Mouse (Mus musculus) cerebellum, adult 11-12 months (tissue): ENCODE results near the gene Maml3.
A peak's percentile ranks its signal among the peaks of the same experiment; 100 is the strongest.

Source experiments
- DNase-seq: peaks from one replicate; pipeline ENCODE4 v3.0.0; 2022

Gene Maml3

GRCm38 (mm10) chr3:52088458-52089341, 16.2 kb downstream of the Maml3 start:
- peak; percentile 99 for DNase-seq

DNA sequence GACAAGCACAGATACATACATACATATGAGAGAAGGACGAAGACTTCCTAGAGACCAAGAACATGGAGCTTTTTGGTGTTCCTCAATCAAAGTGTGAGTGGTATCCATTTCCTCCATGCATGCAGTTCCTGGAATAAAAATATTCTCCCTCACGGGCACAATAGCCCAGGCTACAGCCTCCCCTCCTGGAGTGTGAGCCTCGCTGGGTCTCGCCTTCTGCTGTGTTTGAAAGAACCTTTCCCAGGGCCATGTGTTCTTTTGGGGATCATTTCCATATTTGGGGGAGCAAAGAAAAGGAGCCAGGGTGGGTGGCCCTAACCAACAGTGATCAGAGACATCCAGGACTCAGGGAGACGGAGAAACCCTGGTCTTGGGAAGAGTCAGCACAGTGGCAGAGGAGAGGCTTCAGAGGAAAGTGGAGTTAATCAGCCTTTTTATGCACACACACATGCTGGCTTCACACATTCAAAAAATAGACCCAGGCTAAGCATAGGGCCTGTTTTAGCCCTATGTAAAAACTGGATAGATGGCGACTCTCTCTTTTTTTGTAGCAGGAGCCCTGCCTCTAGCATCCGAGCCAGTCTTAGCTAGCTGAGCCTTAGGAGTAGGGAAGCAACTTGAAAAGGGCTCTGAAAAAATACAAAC, 17.1 kb downstream of the Maml3 start:
- DNase-seq, result no peak

DNA sequence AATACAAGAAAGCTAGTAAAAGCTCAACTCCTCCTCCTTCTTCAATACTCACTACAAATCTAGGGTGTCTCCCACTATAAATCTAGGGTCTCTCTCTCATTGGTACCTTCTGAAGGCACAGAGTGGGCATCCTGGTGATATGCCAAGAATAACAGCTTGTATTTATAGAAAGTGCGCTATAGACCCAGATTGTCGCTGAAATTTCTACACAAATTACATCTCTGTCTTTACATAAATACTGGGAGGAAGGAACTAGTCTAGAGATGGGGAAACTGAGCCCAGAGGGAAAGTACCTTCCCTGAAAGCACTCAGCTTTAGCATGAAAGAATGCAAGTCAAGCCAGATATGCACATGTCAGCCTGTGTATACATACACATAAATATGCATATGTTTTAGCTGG, 26.1 kb downstream of the Maml3 start:
- DNase-seq, result no peak

- DNase-seq, result no peak
Observed at GRCm38 (mm10) chr3:52073959-52074358, 30.9 kb downstream of the Maml3 start.

GRCm38 (mm10) chr3:52071996-52072395, 32.9 kb downstream of the Maml3 start:
- DNase-seq, result no peak

DNA sequence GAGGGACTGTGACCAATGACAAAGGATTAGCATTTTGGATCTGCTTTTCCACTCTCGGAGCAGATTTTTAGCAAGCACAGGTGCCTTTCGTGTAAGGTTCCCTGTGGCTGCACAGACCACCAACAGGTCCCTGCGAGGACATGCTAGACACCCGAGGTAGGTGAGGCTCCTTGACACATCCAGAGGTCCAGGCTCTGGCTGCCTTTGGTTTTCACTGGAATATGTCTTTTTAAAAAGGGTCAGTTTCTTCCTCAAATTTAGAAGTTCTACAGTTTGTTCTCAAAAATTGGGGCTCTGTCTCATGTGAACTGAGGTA, 34.8 kb downstream of the Maml3 start:
- DNase-seq, result no peak

DNA sequence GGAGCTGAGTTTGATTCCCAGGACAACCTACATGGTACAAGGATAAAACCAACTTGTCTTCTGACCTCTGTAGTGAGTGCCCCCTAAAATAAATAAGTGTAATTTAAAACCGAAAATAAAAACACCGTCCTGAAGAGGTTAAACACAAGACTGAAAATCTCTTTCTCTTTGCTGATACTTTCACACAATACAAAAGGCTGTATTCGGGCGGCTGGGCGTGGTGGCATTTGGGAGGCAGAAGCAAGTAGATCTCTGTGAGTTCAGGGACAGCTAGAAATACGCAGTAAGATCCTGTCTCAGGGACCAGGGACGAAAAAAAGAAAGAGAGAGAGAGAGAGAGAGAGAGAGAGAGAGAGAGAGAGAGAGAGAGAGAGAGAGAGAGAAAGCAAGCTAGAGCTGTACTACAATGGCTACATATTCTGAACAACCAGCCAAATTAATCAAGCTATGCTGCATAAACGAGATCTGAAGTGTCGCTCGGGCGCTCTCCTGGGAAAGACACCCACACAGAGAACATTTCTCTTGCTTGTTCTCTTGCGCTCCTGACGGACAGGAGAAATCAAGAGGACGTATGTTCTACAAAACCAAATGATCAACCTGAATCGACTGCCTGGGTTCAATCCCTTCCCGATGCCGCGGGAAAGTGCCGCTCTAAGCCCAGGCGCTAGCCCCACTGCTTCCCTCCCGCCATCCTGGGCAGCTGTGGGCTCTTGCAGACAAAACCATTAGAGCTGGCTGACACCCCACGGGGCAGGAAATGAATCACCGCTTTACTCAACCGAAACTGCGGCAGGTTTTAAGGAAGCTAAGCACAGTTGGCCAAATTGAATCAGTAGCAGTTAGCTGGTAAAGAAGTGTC, 35.3 kb downstream of the Maml3 start:
- peak; percentile 63 for DNase-seq

GRCm38 (mm10) chr3:52068885-52069284, 36.0 kb downstream of the Maml3 start:
- DNase-seq, result no peak

DNA sequence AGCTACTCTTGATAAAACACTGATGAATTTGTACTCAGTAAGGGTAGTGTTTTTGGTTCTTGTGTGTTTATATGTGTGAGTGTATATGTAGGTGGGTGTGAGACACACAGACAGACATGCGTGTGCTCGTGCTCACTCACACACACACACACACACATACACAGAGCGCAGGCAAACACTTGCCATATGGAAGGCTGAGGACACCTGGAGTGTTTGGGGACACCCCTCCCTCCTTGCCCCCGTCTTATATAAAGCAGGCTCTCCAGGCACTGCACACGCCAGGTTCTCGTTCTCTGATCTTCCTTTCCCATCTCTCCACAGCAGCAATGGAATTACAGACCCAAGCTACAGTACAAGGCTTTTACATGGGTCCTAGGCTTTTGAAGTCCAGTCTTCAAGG, 37.7 kb downstream of the Maml3 start:
- no peak for DNase-seq

DNA sequence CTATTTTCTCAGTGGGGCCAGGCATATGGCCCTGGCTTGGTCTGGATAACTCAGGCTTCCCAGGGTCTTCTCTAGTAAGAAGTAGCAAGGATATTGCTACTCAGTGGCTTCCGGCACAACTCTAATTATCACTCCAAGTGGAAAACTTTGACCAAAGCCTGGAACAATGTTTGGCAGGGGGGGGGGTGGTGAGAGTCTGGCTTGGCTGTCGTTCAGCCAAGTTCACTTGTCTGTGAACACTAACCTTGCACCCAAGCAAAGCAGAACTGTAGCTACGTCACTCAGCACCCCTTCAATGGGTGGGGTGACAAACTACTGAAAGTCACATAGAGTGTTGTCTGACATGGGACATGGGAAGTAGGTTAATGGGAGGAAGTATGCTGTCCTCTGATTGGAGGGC, 38.7 kb downstream of the Maml3 start:
- DNase-seq, result no peak

DNA sequence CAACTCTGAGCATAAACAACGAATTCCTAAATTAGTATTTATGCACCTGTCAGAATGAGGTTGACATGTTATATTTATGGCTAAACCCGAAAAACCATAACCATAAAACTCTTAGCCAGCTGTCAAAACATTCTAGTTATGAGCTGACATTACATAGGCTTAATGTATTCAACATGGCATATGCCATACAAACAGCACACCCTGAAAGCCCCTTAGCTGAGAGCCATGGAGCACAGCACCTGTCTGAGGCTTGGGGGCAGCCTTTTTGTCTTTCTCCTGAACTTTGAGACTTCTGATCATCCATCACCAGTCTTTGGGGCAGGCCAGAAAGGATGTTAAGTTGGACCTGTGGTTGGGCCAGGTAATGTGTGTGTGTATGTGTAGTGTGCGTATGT, 41.6 kb downstream of the Maml3 start:
- DNase-seq, result no peak

DNA sequence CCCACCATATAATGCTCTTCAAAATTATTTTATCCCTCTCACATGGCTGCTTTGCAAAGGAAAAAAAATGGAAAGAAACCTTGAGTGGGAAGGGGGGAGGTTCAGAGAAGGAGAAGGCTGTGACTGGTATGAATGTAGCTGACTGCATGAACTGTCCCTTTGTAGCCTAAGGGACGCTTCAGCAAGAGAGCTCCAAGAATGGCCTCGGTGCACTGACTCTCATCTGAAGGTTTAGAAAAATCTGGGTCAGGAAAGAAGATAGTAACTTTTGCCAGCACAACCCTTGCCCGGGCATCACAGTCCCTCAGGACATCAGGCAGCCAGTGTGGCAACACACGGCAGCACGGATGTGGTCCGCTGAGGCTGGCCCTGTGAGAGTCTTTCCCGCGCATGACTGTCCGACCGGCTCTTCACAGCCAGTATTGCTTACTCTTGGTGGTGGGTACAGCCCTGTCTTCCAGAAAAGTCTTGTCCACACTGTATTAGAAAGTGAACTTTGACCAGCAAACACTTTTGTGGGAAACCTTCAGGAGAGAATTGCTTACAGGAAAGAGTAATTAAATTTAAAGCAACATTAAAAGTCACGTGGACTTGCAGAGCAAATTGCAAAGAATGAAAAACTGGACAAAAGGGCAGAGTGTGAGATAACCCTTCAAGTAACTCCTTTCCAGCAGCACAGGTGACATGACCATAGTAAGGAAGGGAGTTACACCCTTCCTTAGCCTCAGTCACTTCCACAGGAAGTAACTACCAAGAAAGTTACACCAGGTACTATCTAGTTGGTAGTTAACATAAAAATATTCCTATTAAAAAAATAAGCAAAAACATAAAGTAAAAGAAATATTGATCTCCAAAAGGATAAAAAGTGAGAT, 42.3 kb downstream of the Maml3 start:
- DNase-seq, result no peak

DNA sequence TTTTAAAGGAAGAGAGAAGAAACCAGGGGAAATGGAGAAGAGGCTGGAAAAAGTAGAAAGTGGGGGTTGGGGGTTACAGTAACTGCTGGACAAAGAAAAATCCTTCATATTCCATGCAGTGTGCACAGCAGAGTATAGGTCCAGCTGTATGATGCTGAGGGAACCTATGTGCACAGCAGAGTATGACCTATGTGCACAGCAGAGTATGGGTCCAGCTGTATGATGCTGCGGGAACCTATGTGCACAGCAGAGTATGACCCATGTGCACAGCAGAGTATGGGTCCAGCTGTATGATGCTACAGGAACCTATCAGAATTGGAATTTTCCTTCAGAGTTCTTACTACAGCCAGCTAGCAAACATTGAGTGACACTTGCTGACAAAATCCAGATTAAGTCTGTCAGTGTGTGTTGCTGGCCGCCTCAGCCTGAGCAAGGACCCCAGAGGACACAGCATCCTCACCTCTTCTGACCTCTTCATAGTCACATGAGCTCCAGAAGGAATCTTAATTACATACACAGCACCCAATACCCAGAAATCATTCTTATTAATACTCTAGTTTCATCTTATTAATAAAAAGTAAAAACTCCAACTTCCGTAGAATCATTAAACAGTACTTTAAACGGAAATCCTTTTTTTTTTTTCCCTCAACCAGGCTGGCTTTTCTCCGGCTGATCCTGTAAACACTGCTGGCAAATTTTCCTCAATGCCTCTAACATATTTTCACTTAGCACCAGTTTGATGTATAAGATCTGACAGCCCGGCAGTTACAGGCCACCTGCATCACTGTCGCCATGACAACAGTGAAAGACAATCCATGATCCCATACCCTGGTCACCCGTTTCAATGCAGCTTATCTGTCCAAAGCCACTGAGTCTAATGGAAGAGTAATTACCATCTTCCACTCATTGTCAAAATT, 43.1 kb downstream of the Maml3 start:
- DNase-seq, result no peak

- no peak for DNase-seq
Observed at GRCm38 (mm10) chr3:52060886-52061285, 44.0 kb downstream of the Maml3 start.

GRCm38 (mm10) chr3:52051801-52052200, 53.1 kb downstream of the Maml3 start:
- no peak for DNase-seq

DNA sequence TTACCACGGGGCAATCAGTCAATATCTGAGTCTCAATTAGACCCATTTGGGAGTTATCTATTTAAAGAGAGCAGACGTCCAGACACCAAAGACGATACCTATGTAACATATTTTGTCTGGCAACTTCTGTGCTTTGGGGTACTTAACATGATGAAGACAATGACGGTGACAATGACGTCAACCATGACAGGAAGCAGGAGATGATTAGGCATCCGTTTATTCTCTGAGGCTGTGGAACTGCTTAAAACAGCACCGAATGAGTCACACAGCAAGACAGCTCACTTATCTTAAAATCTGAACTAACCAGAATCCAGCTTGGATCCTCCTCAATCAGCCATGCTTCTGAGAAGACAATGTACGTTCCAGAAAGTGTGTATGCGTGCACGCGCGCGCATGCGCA, 56.8 kb downstream of the Maml3 start:
- no peak for DNase-seq

DNA sequence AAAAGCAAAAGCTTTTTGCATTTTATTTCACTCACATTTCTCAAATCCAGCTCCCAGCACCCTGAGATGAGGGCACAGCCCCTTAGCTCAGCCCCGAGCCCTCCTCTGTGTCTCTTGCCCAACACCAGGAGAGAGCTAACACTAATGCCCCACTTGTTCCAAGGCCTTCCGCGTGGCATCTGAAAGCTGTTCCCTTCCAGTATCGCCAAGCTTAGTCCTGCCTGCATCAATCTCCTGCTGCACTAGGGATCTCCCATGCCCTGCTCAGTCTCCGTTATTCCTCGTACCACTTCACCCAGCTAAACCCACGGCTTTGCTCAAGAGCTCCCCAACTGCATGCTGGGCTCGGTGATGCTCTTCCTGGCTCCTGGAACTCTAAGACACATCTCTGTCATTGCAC, 57.3 kb downstream of the Maml3 start:
- no peak for DNase-seq

GRCm38 (mm10) chr3:52046895-52047372, 57.9 kb downstream of the Maml3 start:
- peak; percentile 94 for DNase-seq

- peak; percentile 90 for DNase-seq
Observed at GRCm38 (mm10) chr3:52046027-52046700, 58.7 kb downstream of the Maml3 start.

DNA sequence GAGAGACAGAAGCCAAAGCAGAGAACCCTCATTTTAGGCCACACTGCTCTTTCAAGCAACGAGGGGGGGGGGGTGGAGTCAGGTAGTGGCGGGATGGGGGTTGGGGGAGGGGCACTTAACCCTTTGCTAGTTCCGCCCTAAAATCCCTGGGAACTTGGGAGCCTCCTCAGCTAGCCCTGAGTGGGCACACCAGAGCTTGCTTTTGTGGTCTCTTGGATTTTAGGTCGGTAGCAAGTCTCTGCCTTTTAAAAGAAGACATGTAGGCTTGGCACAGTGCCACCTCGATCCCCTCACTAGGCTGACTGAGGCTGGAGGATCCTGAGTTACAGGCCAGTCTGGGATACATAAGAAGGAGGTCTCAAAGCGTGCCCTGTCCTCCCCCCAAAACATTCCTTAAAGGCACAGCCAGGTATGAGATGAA, 59.6 kb downstream of the Maml3 start:
- peak; percentile 66 for DNase-seq

- peak; percentile 42 for DNase-seq
Observed at GRCm38 (mm10) chr3:52044651-52045050, 60.2 kb downstream of the Maml3 start.
